Mouse (Mus musculus): ENCODE results near the gene Qrfp. TPM values are rescaled to one million over a fixed set of nuclear protein-coding genes. Genes with fewer than 3 reads are reported as not detected.

The Qrfp gene
- total and polyA plus RNA-seq, 3 experiments = 0.13 TPM; not detected in 2

DNA sequence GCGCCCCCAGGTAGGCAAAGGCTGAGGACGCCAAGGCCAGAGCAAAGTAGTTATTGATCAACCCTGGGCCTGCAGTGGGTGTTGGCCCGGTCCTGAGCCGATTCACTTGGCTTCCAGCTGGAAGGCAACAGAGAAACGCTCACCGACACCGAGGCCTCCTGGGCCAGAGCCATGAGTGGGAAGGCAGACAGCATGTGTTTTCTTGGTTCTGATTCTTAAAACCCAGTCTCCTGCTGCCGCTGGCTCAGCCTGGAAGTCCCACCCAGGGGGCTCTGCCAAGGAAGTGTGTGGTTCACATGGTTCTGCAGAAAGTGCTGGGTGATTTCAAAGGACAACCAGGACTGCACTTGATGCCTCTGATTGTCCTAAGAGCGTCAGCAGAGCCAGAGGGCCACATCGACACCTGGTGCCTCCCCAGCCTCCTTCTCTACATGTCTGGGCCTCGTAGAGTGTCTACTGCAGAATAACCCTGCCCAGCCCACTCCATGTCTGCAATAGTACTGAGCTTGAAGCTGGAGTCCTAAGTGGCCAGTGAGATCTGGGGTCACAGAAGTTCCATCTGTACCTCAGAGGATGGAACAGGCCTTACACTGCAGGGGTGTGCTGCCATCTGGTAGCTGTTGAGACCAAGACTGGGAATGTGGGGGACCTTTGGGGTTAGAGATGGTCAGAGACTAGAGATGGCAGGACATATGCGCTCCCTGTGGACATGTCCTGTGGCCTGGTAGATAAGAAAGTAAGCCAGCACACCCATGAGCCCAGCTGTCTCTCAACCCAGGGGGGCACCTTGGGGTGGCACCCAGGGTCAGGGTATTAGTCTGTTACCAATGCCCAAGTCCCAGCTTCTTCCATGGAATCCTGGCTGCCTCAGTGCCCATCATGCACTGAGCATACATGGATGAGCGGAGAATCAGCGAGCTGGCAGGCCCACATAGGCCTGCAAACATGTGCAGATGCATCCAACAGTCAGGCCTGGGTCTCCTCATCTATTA is 16.0 kb upstream of the Qrfp start:
- H3K4me3 ChIP-seq (ENCODE audit: control insufficient read depth in 1 of 2, insufficient read depth in 1 of 2, low read depth in 2 of 2, low read length in 2 of 2) = no peak overlapping the region
- H3K27me3 ChIP-seq (ENCODE audit: control insufficient read depth in 1 of 2, insufficient read depth in 2 of 2, low read length in 2 of 2) = peaks cover 0 to under 1% of the 10 kb centered on the region in 2 experiments; a peak in 2 of 4 replicates

DNA sequence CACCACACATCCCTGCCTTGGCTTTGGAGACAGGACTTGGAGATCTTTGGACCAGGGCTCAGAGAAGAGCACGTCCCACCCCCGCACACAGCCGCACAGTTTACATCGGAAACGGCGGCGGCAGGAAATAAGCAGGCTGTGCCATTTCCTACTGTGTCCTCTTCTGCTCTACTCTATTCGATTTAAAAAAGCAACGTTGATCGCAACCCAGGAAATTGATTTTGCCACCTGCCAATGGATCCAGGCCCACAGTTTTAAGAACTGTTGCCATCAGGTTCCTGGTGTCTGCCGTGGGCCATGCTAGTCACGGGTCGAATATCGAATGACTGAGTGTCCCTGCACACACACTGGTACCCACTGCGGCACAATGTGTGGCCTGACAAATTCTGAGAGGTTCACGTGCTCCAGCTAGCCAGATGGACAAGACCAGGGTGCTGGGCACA is 15.1 kb upstream of the Qrfp start:
- H3K27ac ChIP-seq (ENCODE audit: control insufficient read depth, low read depth, low read length) = no peak overlapping the region
- no peaks in the 10 kb centered on the region for H3K79me2 ChIP-seq (ENCODE audit: control insufficient read depth, insufficient read depth, low read length, poor library complexity)
- no peak overlapping the region for H3K4me3 ChIP-seq (ENCODE audit: control insufficient read depth in 1 of 2, insufficient read depth in 1 of 2, low read depth in 2 of 2, low read length in 2 of 2)
- no peak overlapping the region for H3K9ac ChIP-seq (ENCODE audit: control insufficient read depth, low read depth, low read length, poor library complexity, severe bottlenecking)
- no peak for TF ChIP-seq POLR2A (IDR thresholded peaks at IDR 0.05; ENCODE audit: control insufficient read depth in 1 of 2, insufficient read depth in 1 of 2, low read depth in 1 of 2, low read length in 2 of 2, poor library complexity in 1 of 2)
- TF ChIP-seq MXI1 (IDR thresholded peaks at IDR 0.05; ENCODE audit: low read depth, low read length) = no peak
- no peak for TF ChIP-seq GATA1 (IDR thresholded peaks at IDR 0.05; ENCODE audit: low read depth, low read length)
- TF ChIP-seq BHLHE40 (IDR thresholded peaks at IDR 0.05; ENCODE audit: borderline replicate concordance, low read depth, low read length) = no peak
- no peak for TF ChIP-seq MAX (IDR thresholded peaks at IDR 0.05; ENCODE audit: low read length)
- no peak for TF ChIP-seq ZC3H11A (IDR thresholded peaks at IDR 0.05; ENCODE audit: low read depth, low read length)
- TF ChIP-seq CTCF (IDR thresholded peaks at IDR 0.05 in 2 of 3, conservative IDR thresholded peaks at IDR 0.05 in 1 of 3; ENCODE audit: control insufficient read depth in 1 of 3, insufficient read depth in 1 of 3, low read depth in 2 of 3, low read length in 3 of 3, poor library complexity in 1 of 3, severe bottlenecking in 1 of 3) = no peak
- no peak for TF ChIP-seq MEF2A (IDR thresholded peaks at IDR 0.05; ENCODE audit: extremely low read depth, insufficient replicate concordance, low read depth, low read length, poor library complexity, severe bottlenecking)
- TF ChIP-seq CHD2 (IDR thresholded peaks at IDR 0.05; ENCODE audit: low read length) = no peak
- no peak for TF ChIP-seq HCFC1 (IDR thresholded peaks at IDR 0.05; ENCODE audit: low read depth, low read length)
- no peak for TF ChIP-seq MYB (IDR thresholded peaks at IDR 0.05; ENCODE audit: low read depth, low read length)
- no peak for TF ChIP-seq GABPA (IDR thresholded peaks at IDR 0.05; ENCODE audit: low read depth, low read length)
- no peak for TF ChIP-seq EP300 (IDR thresholded peaks at IDR 0.05; ENCODE audit: low read depth in 1 of 2, low read length in 2 of 2)
- no peak for TF ChIP-seq SIN3A (IDR thresholded peaks at IDR 0.05; ENCODE audit: low read length)
- TF ChIP-seq TCF12 (IDR thresholded peaks at IDR 0.05; ENCODE audit: low read depth, low read length) = no peak
- TF ChIP-seq SMC3 (IDR thresholded peaks at IDR 0.05; ENCODE audit: low read depth, low read length) = no peak
- no peak for TF ChIP-seq MAFK (IDR thresholded peaks at IDR 0.05; ENCODE audit: borderline replicate concordance, low read depth, low read length)
- TF ChIP-seq ZNF384 (IDR thresholded peaks at IDR 0.05; ENCODE audit: low read depth, low read length) = no peak
- TF ChIP-seq POLR2AphosphoS2 (IDR thresholded peaks at IDR 0.05; ENCODE audit: low read length) = no peak
- no peaks in the 10 kb centered on the region; a peak in 2 of 4 replicates for H3K27me3 ChIP-seq (ENCODE audit: control insufficient read depth in 1 of 2, insufficient read depth in 2 of 2, low read length in 2 of 2)
- DNase-seq (ENCODE audit: low read depth, low spot score) = no peak
- H3K9me3 ChIP-seq (replicated peaks; ENCODE audit: insufficient read depth, low read length) = no peaks in the 10 kb centered on the region
- H3K4me1 ChIP-seq (ENCODE audit: control insufficient read depth in 1 of 2, insufficient read depth in 2 of 2, low read length in 2 of 2) = no peaks in the 10 kb centered on the region
- H3K36me3 ChIP-seq (ENCODE audit: control insufficient read depth in 1 of 2, insufficient read depth in 2 of 2, low read length in 2 of 2) = no peaks in the 10 kb centered on the region

More for the DNA sequence above, 16.0 kb upstream of the Qrfp start:
- H3K27ac ChIP-seq (ENCODE audit: control insufficient read depth, low read depth, low read length) = no peak overlapping the region
- TF ChIP-seq ELF1 (IDR thresholded peaks at IDR 0.05; ENCODE audit: low read depth, low read length) (no peak), E2F4 (IDR thresholded peaks at IDR 0.05; ENCODE audit: borderline replicate concordance, low read depth, low read length) (no peak), ZNF384 (IDR thresholded peaks at IDR 0.05; ENCODE audit: low read depth, low read length) (no peak), CHD1 (IDR thresholded peaks at IDR 0.05; ENCODE audit: low read depth, low read length) (no peak), GATA1 (IDR thresholded peaks at IDR 0.05; ENCODE audit: low read depth, low read length) (no peak), SIN3A (IDR thresholded peaks at IDR 0.05; ENCODE audit: low read length) (no peak), TAL1 (IDR thresholded peaks at IDR 0.05; ENCODE audit: low read length) (no peak), MXI1 (IDR thresholded peaks at IDR 0.05; ENCODE audit: low read depth, low read length) (no peak), RAD21 (IDR thresholded peaks at IDR 0.05; ENCODE audit: low read depth, low read length) (no peak), POLR2AphosphoS2 (IDR thresholded peaks at IDR 0.05; ENCODE audit: low read length) (no peak), MAFK (IDR thresholded peaks at IDR 0.05; ENCODE audit: borderline replicate concordance, low read depth, low read length) (no peak), EP300 (IDR thresholded peaks at IDR 0.05; ENCODE audit: low read depth in 1 of 2, low read length in 2 of 2) (no peak), BHLHE40 (IDR thresholded peaks at IDR 0.05; ENCODE audit: borderline replicate concordance, low read depth, low read length) (no peak), CTCF (IDR thresholded peaks at IDR 0.05 in 2 of 3, conservative IDR thresholded peaks at IDR 0.05 in 1 of 3; ENCODE audit: control insufficient read depth in 1 of 3, insufficient read depth in 1 of 3, low read depth in 2 of 3, low read length in 3 of 3, poor library complexity in 1 of 3, severe bottlenecking in 1 of 3) (no peak), POLR2A (IDR thresholded peaks at IDR 0.05; ENCODE audit: control insufficient read depth in 1 of 2, insufficient read depth in 1 of 2, low read depth in 1 of 2, low read length in 2 of 2, poor library complexity in 1 of 2) (no peak), TBP (IDR thresholded peaks at IDR 0.05; ENCODE audit: low read depth, low read length) (no peak)
- no peaks in the 10 kb centered on the region for H3K36me3 ChIP-seq (ENCODE audit: control insufficient read depth in 1 of 2, insufficient read depth in 2 of 2, low read length in 2 of 2)
- no peak overlapping the region for H3K9ac ChIP-seq (ENCODE audit: control insufficient read depth, low read depth, low read length, poor library complexity, severe bottlenecking)
- H3K4me1 ChIP-seq (ENCODE audit: control insufficient read depth in 1 of 2, insufficient read depth in 2 of 2, low read length in 2 of 2) = no peaks in the 10 kb centered on the region
- H3K79me2 ChIP-seq (ENCODE audit: control insufficient read depth, insufficient read depth, low read length, poor library complexity) = no peaks in the 10 kb centered on the region
- DNase-seq (ENCODE audit: low read depth, low spot score) = no peak
- H3K9me3 ChIP-seq (replicated peaks; ENCODE audit: insufficient read depth, low read length) = no peaks in the 10 kb centered on the region
